Mouse (Mus musculus) forebrain, embryonic 12.5 days (tissue): Measurements from ENCODE around the gene Arhgef28. TPM values are rescaled to one million over a fixed set of nuclear protein-coding genes. Genes with fewer than 3 reads are reported as not detected.
"Not testable (repeated sequence)": the region's sequence is repeated elsewhere in the genome, so short reads cannot be mapped to it uniquely, and the experiment has no call there.

ENCODE experiments used
- ATAC-seq: fragments of 200-750 bp; cut with Nextera tagmentation; 2 replicates; pipeline ENCODE4 v1.8.0; 2017; ENCODE audit warnings: moderate TSS enrichment; ENCODE audit not compliant: low FRiP score
- H3K27ac ChIP-seq: fragments of 300-500 bp; sonication (generic); 2 replicates; pipeline ENCODE4 v1.5.1; 2016; ENCODE audit warnings: mild to moderate bottlenecking
- H3K27me3 ChIP-seq: fragments of 300-500 bp; sonication (generic); 2 replicates; pipeline ENCODE4 v1.6.1; 2016; ENCODE audit warnings: mild to moderate bottlenecking
- H3K36me3 ChIP-seq: fragments of 300-500 bp; sonication (generic); replicated peaks from 2 replicates; pipeline ENCODE4 v1.6.1; 2016; ENCODE audit warnings: mild to moderate bottlenecking
- H3K4me1 ChIP-seq: fragments of 300-500 bp; sonication (generic); 2 replicates; pipeline ENCODE4 v1.6.1; 2016
- H3K4me2 ChIP-seq: fragments of 300-500 bp; sonication (generic); 2 replicates; pipeline ENCODE4 v1.6.1; 2016; ENCODE audit warnings: mild to moderate bottlenecking, moderate library complexity
- H3K4me3 ChIP-seq: fragments of 300-500 bp; sonication (generic); replicated peaks from 2 replicates; pipeline ENCODE4 v1.5.1; 2016; ENCODE audit warnings: mild to moderate bottlenecking
- H3K9ac ChIP-seq: fragments of 300-500 bp; sonication (generic); 2 replicates; pipeline ENCODE4 v1.6.1; 2016; ENCODE audit warnings: mild to moderate bottlenecking
- H3K9me3 ChIP-seq: fragments of 300-500 bp; sonication (generic); 2 replicates; pipeline ENCODE4 v1.6.1; 2016
- WGBS: fragments of 180-500 bp; shearing (Covaris S2); methylation state at CpG from one replicate; pipeline ENCODE4 v1.1.7; 2016; 5-methylcytosine and 5-hydroxymethylcytosine counted together
- polyA plus RNA-seq: library from polyadenylated mRNA; unstranded; fragments of >200 nt; fragmentation: Nextera tagmentation; extraction: Ambion mirVana; gene quantifications from 2 replicates; pipeline ENCODE4 v1.2.1, GENCODE M21; 2016

Gene Arhgef28
- polyA plus RNA-seq, 1 experiment from 2014 or later: 5.8 TPM

DNA sequence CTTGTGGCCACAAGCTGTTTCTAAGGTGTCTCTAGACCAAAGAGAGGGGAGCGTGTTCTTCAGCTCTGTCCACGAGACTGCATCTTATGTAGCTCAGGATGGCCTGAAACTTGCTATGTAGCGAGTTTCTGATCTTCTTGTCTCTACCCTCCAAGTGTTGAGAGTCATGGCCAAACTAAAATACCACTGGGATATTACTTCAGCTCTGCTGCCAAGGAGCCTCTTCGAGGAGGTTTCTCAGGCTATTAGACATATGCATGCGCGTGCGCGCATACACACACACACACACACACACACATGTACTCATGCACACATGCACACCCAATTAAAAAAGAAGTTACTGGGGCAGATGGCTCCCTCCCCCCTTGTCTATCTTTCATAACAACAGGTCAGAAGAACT, 187.4 kb downstream of the Arhgef28 start:
- WGBS: 95% methylated on average over 8 of the region's 8 CpGs
- not testable (repeated sequence) for H3K36me3 ChIP-seq

DNA sequence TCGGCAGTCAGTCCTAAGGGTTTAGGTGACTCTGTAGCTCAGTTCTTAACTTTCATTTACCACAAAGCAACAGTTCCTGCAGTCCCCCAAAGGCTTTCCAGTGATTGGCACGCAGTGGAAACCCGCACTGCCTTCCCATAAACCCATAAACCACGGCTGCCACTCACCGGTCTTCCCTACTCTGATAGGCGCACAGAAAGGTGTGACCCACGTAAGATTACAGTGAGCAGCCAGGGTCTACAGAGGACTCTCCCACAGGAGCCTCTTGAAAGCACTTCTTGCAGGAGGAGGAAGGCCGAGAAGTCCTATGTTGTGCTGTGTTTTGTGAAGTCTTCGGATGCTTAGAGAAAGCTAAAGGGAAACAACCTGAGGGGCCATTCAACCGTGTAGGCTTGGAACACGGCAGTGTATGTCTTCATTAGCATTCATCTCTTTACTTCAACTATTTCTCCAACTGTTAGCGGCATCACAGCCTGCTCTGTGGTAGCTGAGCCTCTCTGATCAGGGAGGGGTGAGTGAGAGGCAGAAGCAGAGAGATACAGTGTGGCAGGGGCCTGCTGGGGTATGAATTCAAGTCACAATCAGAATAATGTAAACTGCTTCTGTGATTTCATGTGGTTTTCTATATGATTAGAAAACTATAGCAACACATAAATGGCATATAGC, 189.2 kb downstream of the Arhgef28 start:
- H3K27ac ChIP-seq: no peak overlapping the region
- H3K27me3 ChIP-seq: peaks cover 24% of the 10 kb centered on the region
- peaks cover 18% of the 10 kb centered on the region for H3K4me1 ChIP-seq
- H3K4me2 ChIP-seq: peak overlapping the region; percentile 82
- no peaks in the 10 kb centered on the region for H3K36me3 ChIP-seq
- 17% methylated on average over 12 of the region's 12 CpGs for whole genome bisulfite sequencing
- no peaks in the 10 kb centered on the region for H3K9me3 ChIP-seq
- peak; percentile 58; the same call in 1 of the 2 replicates for ATAC-seq
- peak overlapping the region; percentile 58 for H3K9ac ChIP-seq
- peak overlapping the region; percentile 46 for H3K4me3 ChIP-seq

More for the DNA sequence above, 187.4 kb downstream of the Arhgef28 start:
- H3K9ac ChIP-seq, ATAC-seq, H3K4me3 ChIP-seq, H3K27ac ChIP-seq, H3K9me3 ChIP-seq, H3K4me2 ChIP-seq: not testable (repeated sequence)
- Histone ChIP-seq H3K27me3 (peaks cover 24% of the 10 kb centered on the region), H3K4me1 (peaks cover 18% of the 10 kb centered on the region)

DNA sequence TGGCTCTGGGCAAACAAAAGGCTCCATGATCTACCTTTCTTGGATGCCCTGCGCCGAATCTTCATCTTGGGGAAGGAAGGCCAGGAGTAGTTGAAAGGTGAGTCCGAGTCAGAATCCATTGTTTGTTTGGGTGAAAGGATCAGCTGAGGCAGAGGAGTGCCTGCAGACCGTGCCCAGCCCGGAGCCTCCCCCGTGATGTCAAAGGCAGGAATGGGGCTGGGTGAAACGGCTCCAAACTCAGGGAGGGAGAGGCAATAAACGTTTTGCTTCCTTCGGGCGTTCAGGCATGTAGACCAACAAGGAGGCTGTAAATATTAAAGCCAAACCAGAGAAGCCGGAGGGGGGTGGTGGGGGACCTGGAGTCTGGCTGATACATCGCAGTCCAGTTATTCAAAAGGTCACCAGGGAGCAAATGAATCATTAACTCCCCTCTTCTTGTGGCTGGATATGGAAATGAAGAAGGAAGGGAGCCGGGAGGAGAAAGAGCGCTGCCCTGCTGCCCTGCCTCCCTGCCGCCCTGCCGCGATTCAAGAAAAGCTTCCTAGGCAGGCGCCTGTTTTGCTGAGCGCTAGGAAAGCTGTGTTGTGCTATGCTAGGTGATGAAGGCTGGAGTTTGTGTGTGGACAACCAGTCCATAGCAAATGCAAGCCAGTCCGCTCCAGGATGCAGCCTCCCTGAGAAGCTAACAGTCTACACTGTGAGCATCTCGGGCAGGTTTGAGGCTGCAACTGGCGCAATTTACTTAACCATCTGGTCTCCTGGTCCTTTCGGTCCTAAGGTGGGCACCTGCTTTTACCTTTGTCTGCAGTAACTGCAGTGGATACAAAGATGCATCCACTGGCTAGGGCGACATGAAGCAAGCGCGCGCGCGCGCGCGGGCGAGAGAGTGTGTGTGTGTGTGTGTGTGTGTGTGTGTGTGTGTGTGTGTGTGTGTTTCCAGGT, 190.0 kb downstream of the Arhgef28 start:
- Histone ChIP-seq H3K27ac (peak overlapping the region; percentile 31; the same call in 1 of the 2 replicates), H3K9ac (peak overlapping the region; percentile 58), H3K9me3 (no peaks in the 10 kb centered on the region), H3K4me3 (peak overlapping the region; percentile 46), H3K4me2 (peak overlapping the region; percentile 82), H3K27me3 (peaks cover 24% of the 10 kb centered on the region), H3K4me1 (peaks cover 18% of the 10 kb centered on the region), H3K36me3 (no peaks in the 10 kb centered on the region)
- 2% methylated on average over 33 of the region's 33 CpGs for WGBS
- peak; percentile 49; the same call in 1 of the 2 replicates for ATAC-seq

DNA sequence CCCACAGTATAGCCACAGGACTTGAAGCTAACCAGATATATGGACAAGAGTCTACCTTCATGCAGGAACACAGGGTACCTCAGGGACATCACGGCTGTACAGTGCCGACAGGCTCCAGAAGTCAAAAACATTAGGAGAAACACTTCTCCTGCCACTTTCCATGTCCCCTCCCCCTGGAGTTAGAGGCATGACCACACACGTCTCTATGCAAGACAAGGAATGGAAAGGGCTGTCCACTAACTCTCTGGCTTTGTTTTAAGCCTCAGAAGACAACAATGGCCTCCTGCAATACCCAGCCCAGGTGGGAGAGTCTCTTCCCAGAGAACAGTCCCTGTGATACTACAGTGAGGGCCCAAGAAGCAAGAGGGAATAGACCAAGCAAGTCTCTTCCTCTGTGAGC, 191.3 kb downstream of the Arhgef28 start:
- Histone ChIP-seq H3K4me3 (no peak overlapping the region), H3K27me3 (peaks cover 24% of the 10 kb centered on the region), H3K36me3 (no peaks in the 10 kb centered on the region), H3K9ac (no peak overlapping the region), H3K9me3 (no peaks in the 10 kb centered on the region), H3K27ac (no peak overlapping the region), H3K4me1 (peaks cover 18% of the 10 kb centered on the region), H3K4me2 (no peak overlapping the region)
- WGBS: 72% methylated on average over 3 of the region's 3 CpGs
- ATAC-seq: no peak

DNA sequence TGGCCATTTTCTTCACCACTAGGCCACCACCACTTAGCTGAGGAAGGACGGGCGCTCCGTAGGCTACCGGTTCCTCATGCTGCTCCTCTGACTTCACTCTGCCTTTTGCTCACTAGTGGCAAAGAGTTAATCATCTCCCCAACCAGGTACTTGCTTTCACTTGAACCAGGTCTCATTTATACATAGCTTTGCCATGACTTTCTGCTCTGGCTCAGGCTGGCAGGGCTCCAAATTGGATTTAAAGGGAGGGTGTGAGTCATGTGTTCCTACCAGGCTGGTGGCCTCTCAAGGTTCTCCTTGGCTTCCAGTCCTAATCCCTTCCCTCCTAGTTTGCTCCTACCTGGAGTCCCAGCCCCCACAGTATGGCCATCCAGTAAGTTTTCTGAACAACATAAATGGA, 192.5 kb downstream of the Arhgef28 start:
- H3K4me2 ChIP-seq: no peak overlapping the region
- H3K9me3 ChIP-seq: no peaks in the 10 kb centered on the region
- no peak for ATAC-seq
- H3K4me1 ChIP-seq: peaks cover 20% of the 10 kb centered on the region
- no peaks in the 10 kb centered on the region for H3K36me3 ChIP-seq
- WGBS: 95% methylated on average over 4 of the region's 4 CpGs
- H3K27me3 ChIP-seq: peaks cover 24% of the 10 kb centered on the region
- H3K9ac ChIP-seq: no peak overlapping the region
- H3K27ac ChIP-seq: no peak overlapping the region
- H3K4me3 ChIP-seq: no peak overlapping the region

DNA sequence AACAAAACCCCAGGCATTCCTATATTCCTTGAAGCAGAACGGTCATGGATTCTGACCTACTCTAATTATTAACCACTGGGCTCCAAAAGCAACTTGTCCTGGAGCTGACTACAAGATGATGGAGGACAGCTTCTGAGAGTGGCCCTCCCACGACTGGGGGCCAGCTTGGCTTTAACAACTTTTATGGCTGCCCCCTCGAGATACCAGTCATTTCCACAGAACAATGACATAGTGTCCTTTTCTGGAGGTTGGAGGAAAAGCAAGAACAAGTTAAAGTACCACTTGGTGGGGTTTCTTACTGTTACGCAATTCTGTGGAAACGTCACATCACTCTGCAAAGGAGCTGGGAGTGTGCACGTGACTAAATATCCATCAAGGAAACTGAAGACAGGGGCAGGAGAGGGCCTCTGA, 194.3 kb downstream of the Arhgef28 start:
- Histone ChIP-seq H3K27ac (no peak overlapping the region), H3K4me3 (no peak overlapping the region), H3K9ac (no peak overlapping the region), H3K4me1 (peaks cover 16% of the 10 kb centered on the region), H3K9me3 (no peaks in the 10 kb centered on the region), H3K4me2 (no peak overlapping the region), H3K36me3 (no peaks in the 10 kb centered on the region), H3K27me3 (peaks cover 20% of the 10 kb centered on the region)
- WGBS: 82% methylated on average over 6 of the region's 6 CpGs
- no peak for ATAC-seq

DNA sequence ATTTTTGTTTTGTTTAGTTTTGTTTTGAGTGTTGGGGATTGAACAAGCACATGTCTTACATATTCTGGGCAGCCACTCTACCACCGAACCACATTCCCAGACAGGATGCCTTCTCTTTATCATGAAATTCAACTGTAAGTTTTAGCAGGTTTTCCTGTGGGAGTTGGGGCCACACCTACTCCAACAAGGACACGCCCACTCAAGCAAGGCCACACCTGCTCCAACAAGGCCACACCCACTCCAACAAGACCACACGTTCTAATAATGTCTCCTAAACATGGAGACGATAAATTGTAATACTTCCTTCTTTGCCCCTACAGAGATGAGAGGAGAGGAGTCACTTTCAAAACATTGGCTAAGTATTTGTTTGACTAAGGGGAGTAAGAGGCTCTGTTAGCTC, 197.2 kb downstream of the Arhgef28 start:
- no peaks in the 10 kb centered on the region for H3K27me3 ChIP-seq
- H3K27ac ChIP-seq: no peak overlapping the region
- WGBS: 66% methylated on average over 4 of the region's 4 CpGs
- no peaks in the 10 kb centered on the region for H3K36me3 ChIP-seq
- H3K4me3 ChIP-seq: no peak overlapping the region
- no peak for ATAC-seq
- H3K9me3 ChIP-seq: no peaks in the 10 kb centered on the region
- H3K4me1 ChIP-seq: peaks cover 2% of the 10 kb centered on the region; the same call in 1 of the 2 replicates
- no peak overlapping the region for H3K9ac ChIP-seq
- no peak overlapping the region for H3K4me2 ChIP-seq

DNA sequence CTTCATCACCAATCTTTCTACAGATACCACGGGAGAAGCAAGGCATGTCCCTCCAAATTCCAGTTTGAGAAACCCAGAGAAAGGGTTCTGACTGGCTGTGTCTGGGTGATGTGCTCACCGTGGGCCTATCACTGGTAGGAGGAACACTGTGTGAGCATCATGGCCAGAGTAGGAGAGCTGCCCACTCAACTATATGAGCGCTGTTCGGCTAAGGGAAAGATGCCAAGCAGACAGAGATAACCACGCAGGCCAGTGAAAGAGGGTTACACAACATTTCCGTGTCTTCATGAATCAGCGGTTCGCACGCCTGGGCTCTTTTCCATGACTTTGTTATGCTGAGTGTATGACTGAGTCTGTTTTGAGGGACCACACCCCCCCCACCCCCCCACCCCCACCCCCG, 197.7 kb downstream of the Arhgef28 start:
- Histone ChIP-seq H3K4me1 (peaks cover 2% of the 10 kb centered on the region; the same call in 1 of the 2 replicates), H3K4me3 (no peak overlapping the region), H3K36me3 (no peaks in the 10 kb centered on the region), H3K4me2 (no peak overlapping the region), H3K9me3 (no peaks in the 10 kb centered on the region), H3K27me3 (no peaks in the 10 kb centered on the region), H3K27ac (no peak overlapping the region), H3K9ac (no peak overlapping the region)
- ATAC-seq: no peak
- WGBS: 93% methylated on average over 10 of the region's 10 CpGs

DNA sequence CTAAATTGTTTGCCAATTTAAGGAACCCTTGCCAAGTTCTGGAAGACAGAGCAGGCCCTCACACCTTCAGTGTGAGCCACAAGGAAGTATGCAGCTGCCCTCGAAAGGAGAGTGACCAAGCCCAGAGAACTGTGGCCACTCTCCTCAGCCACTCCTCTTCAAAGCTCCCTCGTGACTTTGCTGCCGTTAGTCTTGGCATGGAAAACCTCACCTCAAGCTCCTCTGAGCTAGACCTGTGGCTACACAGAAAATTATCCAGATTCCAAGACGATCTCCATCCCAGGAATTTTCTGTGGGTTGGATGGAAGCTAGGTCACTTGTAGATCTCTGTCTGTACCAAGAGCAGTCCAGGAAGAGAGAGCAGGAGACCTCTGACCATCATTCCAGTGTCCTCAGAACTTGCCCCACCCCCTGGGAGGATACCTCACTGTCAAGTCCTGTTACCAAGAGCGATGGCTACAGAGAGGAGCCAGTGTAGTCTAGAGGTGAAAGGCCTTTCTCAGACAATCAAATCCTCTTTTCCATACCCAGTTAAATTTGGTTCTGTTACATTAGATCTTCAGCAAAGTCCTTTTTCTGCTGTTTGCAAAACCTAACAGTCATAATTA, 200.5 kb downstream of the Arhgef28 start:
- no peaks in the 10 kb centered on the region for H3K36me3 ChIP-seq
- no peak overlapping the region for H3K4me2 ChIP-seq
- H3K27me3 ChIP-seq: no peaks in the 10 kb centered on the region
- no peak overlapping the region for H3K4me3 ChIP-seq
- H3K9me3 ChIP-seq: no peaks in the 10 kb centered on the region
- no peak for ATAC-seq
- H3K4me1 ChIP-seq: peaks cover 6% of the 10 kb centered on the region; the same call in 1 of the 2 replicates
- H3K27ac ChIP-seq: no peak overlapping the region
- no peak overlapping the region for H3K9ac ChIP-seq
- 82% methylated on average over 5 of the region's 5 CpGs for WGBS

DNA sequence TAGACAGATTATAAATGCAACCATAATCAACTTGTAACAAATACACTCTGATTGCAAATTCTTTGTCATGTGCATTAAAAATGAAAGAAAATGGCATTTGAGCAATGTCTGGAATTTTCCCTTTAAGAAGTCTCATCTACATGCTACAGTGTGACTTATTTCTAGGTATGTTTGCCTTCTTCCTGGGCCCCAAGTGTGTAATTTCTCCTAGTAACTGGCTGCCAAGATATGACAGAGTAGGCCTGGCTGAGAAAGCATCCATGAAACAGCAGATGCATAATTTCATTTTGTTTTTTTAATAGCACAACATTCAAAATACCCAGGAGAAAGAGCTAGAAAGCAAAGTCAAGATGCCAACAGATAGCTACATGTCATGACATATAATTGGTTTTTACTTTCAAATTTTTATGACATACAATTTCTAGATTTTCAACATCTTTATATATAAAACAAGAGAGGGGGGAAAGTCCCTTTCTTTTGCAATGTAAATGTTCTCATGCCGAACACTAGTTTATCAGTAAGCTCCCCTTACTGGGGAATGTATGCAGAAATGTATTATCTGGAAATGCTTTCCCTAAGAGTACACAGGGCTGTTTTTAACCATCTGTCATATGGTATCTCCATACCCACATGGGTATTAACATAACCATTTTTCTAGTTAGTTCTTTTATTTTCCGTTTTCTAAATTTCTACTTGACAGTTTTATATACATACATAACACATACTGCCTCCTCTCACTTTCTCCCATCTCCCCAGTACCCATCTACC, 201.4 kb downstream of the Arhgef28 start:
- peaks cover 6% of the 10 kb centered on the region; the same call in 1 of the 2 replicates for H3K4me1 ChIP-seq
- H3K4me2 ChIP-seq: no peak overlapping the region
- H3K4me3 ChIP-seq: no peak overlapping the region
- no peaks in the 10 kb centered on the region for H3K27me3 ChIP-seq
- 91% methylated on average over 2 of the region's 2 CpGs for WGBS
- H3K9ac ChIP-seq: no peak overlapping the region
- ATAC-seq: no peak
- no peak overlapping the region for H3K27ac ChIP-seq
- no peaks in the 10 kb centered on the region for H3K36me3 ChIP-seq
- no peaks in the 10 kb centered on the region for H3K9me3 ChIP-seq

DNA sequence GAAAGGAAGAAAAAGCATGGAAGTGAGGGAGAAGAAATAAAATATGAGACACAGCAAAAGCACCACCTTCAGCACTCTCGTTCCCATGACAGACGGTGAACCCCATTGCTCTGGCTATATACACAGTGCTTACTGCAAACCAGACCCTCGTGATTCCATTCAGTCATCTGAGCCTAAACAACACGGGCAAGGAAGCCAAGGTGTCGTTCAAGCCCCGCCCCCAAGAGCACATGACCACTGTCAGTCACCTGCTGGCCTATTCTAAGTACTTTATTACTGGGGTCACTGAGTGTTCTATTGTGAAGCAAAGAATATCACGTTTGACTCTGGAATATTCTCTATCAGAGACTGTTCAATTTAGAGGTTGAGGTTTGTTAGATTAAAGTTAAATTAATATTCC, 202.5 kb downstream of the Arhgef28 start:
- 50% methylated on average over 7 of the region's 7 CpGs for WGBS
- Histone ChIP-seq H3K4me1 (peaks cover 10% of the 10 kb centered on the region), H3K27ac (no peak overlapping the region), H3K36me3 (no peaks in the 10 kb centered on the region), H3K4me2 (no peak overlapping the region), H3K27me3 (no peaks in the 10 kb centered on the region), H3K9ac (no peak overlapping the region), H3K9me3 (no peaks in the 10 kb centered on the region), H3K4me3 (no peak overlapping the region)
- ATAC-seq: no peak

DNA sequence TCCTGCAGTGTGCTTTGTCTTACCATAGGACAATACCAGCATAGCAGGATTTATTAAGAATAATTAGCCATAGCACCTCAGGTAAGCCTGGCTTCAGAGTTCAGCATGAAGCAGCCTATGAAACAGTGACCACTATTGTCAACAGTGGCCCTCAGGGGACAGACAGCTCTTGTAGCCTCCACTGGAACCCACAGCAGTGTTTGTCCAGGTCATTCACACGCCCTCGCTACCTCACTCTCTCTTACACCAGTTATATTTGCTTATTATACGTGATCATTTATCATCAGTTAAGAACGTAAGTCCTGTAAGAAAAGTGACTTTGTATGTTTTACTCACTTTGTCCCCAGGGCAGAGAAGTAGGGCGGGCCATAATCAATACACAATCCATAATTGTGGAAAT, 203.6 kb downstream of the Arhgef28 start:
- H3K36me3 ChIP-seq: no peaks in the 10 kb centered on the region
- no peak overlapping the region for H3K9ac ChIP-seq
- 92% methylated on average over 5 of the region's 5 CpGs for WGBS
- H3K4me2 ChIP-seq: no peak overlapping the region
- no peak overlapping the region for H3K27ac ChIP-seq
- no peak overlapping the region for H3K4me3 ChIP-seq
- H3K27me3 ChIP-seq: no peaks in the 10 kb centered on the region
- ATAC-seq: no peak
- H3K9me3 ChIP-seq: no peaks in the 10 kb centered on the region
- peaks cover 10% of the 10 kb centered on the region for H3K4me1 ChIP-seq
